Mouse (Mus musculus) liver, embryonic 16.5 days (tissue): ENCODE data around the gene 1110059E24Rik. TPM values are rescaled to one million over a fixed set of nuclear protein-coding genes. Genes with fewer than 3 reads are reported as not detected.

Experiments
- ATAC-seq: fragments of 200-750 bp; cut with Nextera tagmentation; 2 replicates; pipeline ENCODE4 v1.8.0; 2017; ENCODE audit warnings: low read depth, mild to moderate bottlenecking, moderate number of reproducible peaks, moderate library complexity
- H3K27ac ChIP-seq: fragments of 300-500 bp; sonication (generic); 2 replicates; pipeline ENCODE4 v1.5.1; 2014; ENCODE audit warnings: mild to moderate bottlenecking, low read length
- H3K27me3 ChIP-seq: fragments of 300-500 bp; sonication (generic); 2 replicates; pipeline ENCODE4 v1.6.1; 2014; ENCODE audit warnings: low read depth, low read length, mixed read lengths; ENCODE audit not compliant: control insufficient read depth, insufficient read depth
- H3K36me3 ChIP-seq: fragments of 300-500 bp; sonication (generic); 2 replicates; pipeline ENCODE4 v1.6.1; 2014; ENCODE audit warnings: mild to moderate bottlenecking; ENCODE audit not compliant: control insufficient read depth, insufficient read depth
- H3K4me1 ChIP-seq: fragments of 300-500 bp; sonication (generic); 2 replicates; pipeline ENCODE4 v1.6.1; 2014; ENCODE audit warnings: low read depth, low read length, mixed read lengths; ENCODE audit not compliant: control insufficient read depth
- H3K4me2 ChIP-seq: fragments of 300-500 bp; sonication (generic); 2 replicates; pipeline ENCODE4 v1.6.1; 2014; ENCODE audit warnings: low read depth, low read length, mixed read lengths
- H3K4me3 ChIP-seq: fragments of 300-500 bp; sonication (generic); 2 replicates; pipeline ENCODE4 v1.5.1; 2014; ENCODE audit warnings: low read depth, mild to moderate bottlenecking, low read length
- H3K9ac ChIP-seq: fragments of 300-500 bp; sonication (generic); 2 replicates; pipeline ENCODE4 v1.6.1; 2014; ENCODE audit warnings: low read depth, low read length
- H3K9me3 ChIP-seq: fragments of 300-500 bp; sonication (generic); replicated peaks from 2 replicates; pipeline ENCODE4 v1.6.1; 2016; ENCODE audit warnings: low read length; ENCODE audit not compliant: control insufficient read depth
- WGBS: fragments of 180-500 bp; shearing (Covaris S2); extraction: QIAGEN DNeasy Blood & Tissue Kit; methylation state at CpG from one replicate; pipeline ENCODE4 v1.1.7; 2014; ENCODE audit not compliant: insufficient replicate concordance; 5-methylcytosine and 5-hydroxymethylcytosine counted together
- polyA plus RNA-seq: library from polyadenylated mRNA; unstranded; fragments of >200 nt; fragmentation: Nextera tagmentation; extraction: Ambion mirVana; gene quantifications from 2 replicates; pipeline ENCODE4 v1.2.1, GENCODE M21; 2015

The 1110059E24Rik gene
- polyA plus RNA-seq, 1 experiment from 2014 or later: 12.7 TPM

- H3K9me3 ChIP-seq: no peaks in the 10 kb centered on the region
- H3K36me3 ChIP-seq: no peaks in the 10 kb centered on the region
- ATAC-seq: peak; percentile 28
- peak within 1 kb of the TSS; percentile 83 for H3K4me3 ChIP-seq
- peak within 1 kb of the TSS; percentile 91 for H3K27ac ChIP-seq
- peak within 1 kb of the TSS; percentile 94 for H3K4me2 ChIP-seq
- H3K27me3 ChIP-seq: no peaks in the 10 kb centered on the region
- peak within 1 kb of the TSS; percentile 84 for H3K9ac ChIP-seq
- peaks cover 2% of the 10 kb centered on the region for H3K4me1 ChIP-seq
- WGBS: under 1% methylated on average over 87 of the region's 105 CpGs
These were observed 601 bp upstream of the 1110059E24Rik start, which contains the start of gene Abhd17b for GRCm38 (mm10) chr19:21653172-21653981. Gene Abhd17b, plus strand, starts transcription at chr19:21653185.

DNA sequence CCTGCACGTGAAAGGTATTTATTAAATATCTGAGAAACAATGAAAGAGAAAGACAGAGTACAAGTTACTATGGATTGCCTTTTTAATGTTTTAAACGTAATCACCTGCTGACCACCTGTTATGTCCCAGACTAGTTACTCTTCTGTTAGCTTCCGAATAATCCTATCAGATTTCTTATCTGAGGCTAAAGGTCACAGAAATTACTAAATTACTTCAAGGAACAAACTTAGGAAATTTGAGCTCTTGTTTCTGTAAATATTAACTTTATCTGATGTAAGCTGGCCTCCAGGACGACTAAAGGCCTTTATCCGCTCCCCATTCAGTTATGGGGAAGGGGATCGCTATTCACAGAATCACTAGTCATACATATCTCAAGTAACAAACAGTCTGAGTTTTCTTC, 1.1 kb downstream of the 1110059E24Rik start:
- 43% methylated on average over 6 of the region's 6 CpGs for WGBS
- Histone ChIP-seq H3K27me3 (no peaks in the 10 kb centered on the region), H3K27ac (no peak overlapping the region), H3K36me3 (no peaks in the 10 kb centered on the region), H3K9ac (peak overlapping the region; percentile 70), H3K4me2 (peak overlapping the region; percentile 88), H3K4me3 (peak overlapping the region; percentile 83), H3K4me1 (peaks cover 2% of the 10 kb centered on the region), H3K9me3 (no peaks in the 10 kb centered on the region)
- ATAC-seq: no peak

DNA sequence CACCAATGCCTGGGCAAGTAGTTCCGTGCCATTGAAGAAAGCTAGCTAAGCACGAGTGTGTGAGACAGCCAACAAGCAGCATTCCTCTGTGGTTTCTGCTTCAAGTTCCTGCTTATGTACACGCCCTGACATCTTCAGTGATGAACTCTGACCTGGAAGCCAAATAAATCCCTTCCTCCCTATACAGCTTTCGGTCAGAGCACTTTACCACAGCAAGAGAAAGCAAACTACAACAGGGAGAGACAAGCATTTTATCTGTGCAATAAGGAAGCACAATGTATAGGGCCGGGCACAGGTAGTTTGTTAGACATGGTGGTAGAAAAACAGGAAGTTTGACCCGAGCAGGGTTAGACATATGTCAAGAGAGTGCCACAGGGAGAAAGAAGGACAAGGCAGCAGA, 6.6 kb downstream of the 1110059E24Rik start:
- no peaks in the 10 kb centered on the region for H3K27me3 ChIP-seq
- H3K4me3 ChIP-seq: no peak overlapping the region
- H3K9me3 ChIP-seq: no peaks in the 10 kb centered on the region
- 39% methylated on average over 6 of the region's 6 CpGs for WGBS
- H3K4me1 ChIP-seq: no peaks in the 10 kb centered on the region; the same call in none of the 2 replicates
- no peak for ATAC-seq
- no peaks in the 10 kb centered on the region for H3K36me3 ChIP-seq
- H3K27ac ChIP-seq: no peak overlapping the region
- H3K9ac ChIP-seq: no peak overlapping the region
- H3K4me2 ChIP-seq: no peak overlapping the region

DNA sequence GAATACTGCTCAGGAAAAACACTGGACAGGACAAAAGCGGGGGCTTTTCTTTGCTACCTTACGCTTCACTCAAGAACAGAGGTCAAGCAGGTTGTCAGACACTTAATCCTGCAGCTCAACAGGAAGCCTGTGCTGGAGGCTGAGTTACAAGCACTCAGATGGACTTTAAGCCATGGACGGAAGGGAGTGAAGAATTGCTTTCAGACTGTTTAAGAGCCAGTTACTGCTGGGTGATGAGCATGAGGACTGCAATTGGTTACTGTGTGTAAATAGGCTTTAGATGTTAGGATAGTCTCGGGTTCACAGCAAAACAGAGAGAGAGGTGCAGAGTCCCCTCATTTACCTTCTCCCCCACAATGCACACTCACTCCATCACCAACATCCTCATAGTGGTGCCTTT, 7.5 kb downstream of the 1110059E24Rik start:
- ATAC-seq: peak; percentile 41; the same call in 1 of the 2 replicates
- H3K36me3 ChIP-seq: no peaks in the 10 kb centered on the region
- H3K9ac ChIP-seq: no peak overlapping the region
- no peaks in the 10 kb centered on the region; the same call in none of the 2 replicates for H3K4me1 ChIP-seq
- H3K9me3 ChIP-seq: no peaks in the 10 kb centered on the region
- no peak overlapping the region for H3K27ac ChIP-seq
- H3K4me2 ChIP-seq: no peak overlapping the region
- 61% methylated on average over 4 of the region's 4 CpGs for WGBS
- H3K4me3 ChIP-seq: no peak overlapping the region
- H3K27me3 ChIP-seq: no peaks in the 10 kb centered on the region

DNA sequence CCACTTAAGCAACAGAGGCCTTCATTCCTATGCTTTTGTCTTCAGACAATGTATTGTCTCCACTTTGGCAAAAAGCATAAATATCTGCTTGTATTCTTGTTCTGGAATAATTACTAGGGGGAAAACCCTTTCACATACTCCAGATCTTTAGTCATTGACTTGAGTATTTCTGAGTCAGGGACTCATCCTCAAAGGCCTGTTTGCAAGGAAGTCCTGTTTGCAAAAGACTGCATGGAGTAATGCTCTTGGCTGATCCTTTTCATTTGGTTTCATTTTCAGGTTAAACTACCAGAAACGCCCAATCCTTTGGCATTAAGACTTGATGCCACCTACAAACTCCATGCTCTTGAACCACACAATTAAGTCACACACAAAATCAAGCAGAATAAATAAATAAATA, 8.8 kb downstream of the 1110059E24Rik start:
- Histone ChIP-seq H3K4me1 (no peaks in the 10 kb centered on the region; the same call in none of the 2 replicates), H3K27ac (no peak overlapping the region), H3K27me3 (no peaks in the 10 kb centered on the region), H3K9me3 (no peaks in the 10 kb centered on the region), H3K9ac (no peak overlapping the region), H3K4me2 (no peak overlapping the region), H3K4me3 (no peak overlapping the region), H3K36me3 (no peaks in the 10 kb centered on the region)
- WGBS: 54% methylated on average over 1 of the region's 1 CpGs
- no peak for ATAC-seq

GRCm38 (mm10) chr19:21637672-21638071, 15.1 kb downstream of the 1110059E24Rik start:
- 71% methylated on average over 7 of the region's 7 CpGs for WGBS
- H3K4me3 ChIP-seq: no peak overlapping the region
- H3K4me2 ChIP-seq: no peak overlapping the region

GRCm38 (mm10) chr19:21636907-21637306, 15.9 kb downstream of the 1110059E24Rik start:
- Histone ChIP-seq H3K36me3 (no peaks in the 10 kb centered on the region), H3K4me3 (no peak overlapping the region), H3K27ac (no peak overlapping the region), H3K4me1 (no peaks in the 10 kb centered on the region; the same call in 1 of the 2 replicates), H3K9ac (no peak overlapping the region), H3K9me3 (no peaks in the 10 kb centered on the region), H3K4me2 (no peak overlapping the region), H3K27me3 (no peaks in the 10 kb centered on the region)
- no peak for ATAC-seq
- WGBS: 68% methylated on average over 3 of the region's 3 CpGs

More at GRCm38 (mm10) chr19:21637672-21638071, 15.1 kb downstream of the 1110059E24Rik start:
- Histone ChIP-seq H3K9ac (no peak overlapping the region), H3K4me1 (no peaks in the 10 kb centered on the region; the same call in 1 of the 2 replicates), H3K27me3 (no peaks in the 10 kb centered on the region), H3K9me3 (no peaks in the 10 kb centered on the region), H3K36me3 (no peaks in the 10 kb centered on the region), H3K27ac (no peak overlapping the region)
- ATAC-seq: no peak

DNA sequence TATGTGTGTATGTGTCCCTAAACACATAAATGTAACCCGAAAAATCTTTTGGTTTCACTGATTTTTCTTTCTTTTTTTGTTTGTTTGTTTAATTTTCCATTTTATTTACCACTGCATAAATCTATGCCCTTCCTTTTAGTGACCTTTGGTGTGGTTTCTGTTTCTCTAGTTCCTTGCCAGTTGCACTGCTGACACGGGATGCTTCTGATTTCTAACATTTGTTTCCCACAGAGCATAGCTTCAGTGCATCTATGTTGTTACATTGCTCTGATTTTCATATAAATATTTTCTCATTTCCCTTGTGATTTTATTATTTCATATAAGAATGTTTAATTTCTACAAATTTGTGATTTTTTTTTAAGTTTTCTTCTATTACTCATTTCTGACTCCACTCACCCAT, 17.4 kb downstream of the 1110059E24Rik start:
- ATAC-seq: no peak
- no peaks in the 10 kb centered on the region for H3K27me3 ChIP-seq
- no peaks in the 10 kb centered on the region for H3K36me3 ChIP-seq
- 58% methylated on average over 2 of the region's 2 CpGs for WGBS
- no peak overlapping the region for H3K9ac ChIP-seq
- H3K4me1 ChIP-seq: peaks cover 3% of the 10 kb centered on the region
- H3K9me3 ChIP-seq: no peaks in the 10 kb centered on the region
- no peak overlapping the region for H3K27ac ChIP-seq
- no peak overlapping the region for H3K4me2 ChIP-seq
- H3K4me3 ChIP-seq: no peak overlapping the region

DNA sequence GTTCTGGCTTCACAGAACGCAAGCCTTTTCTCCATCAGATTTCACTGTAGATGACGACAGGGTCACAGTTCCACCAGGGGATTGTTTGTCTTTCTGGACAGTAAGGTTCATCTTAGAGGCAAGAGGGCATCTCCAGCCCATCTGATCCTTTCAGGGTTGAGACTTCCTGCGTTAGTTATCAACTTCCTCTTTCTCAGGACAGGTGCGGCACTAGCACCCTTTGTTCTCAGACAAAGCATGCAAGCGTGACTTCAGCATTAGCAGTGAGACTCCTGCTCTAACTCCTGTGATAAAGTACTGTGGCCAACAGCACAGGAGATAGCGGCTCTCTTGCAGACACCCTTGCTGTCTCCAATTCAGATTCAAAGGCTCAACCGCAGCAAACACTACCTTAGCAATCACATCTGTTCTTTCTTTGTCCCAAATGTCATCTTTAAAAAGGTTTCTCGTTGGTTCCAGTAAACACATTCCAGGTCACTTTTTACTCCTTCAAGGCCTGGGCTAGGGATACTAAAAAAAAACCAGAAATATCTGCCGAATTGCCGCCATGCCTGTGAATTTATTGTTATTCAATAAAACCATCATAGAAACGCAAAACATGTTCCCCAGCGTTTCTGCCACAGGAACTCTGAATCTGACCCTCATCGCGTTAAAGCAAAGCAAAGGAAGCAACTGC, 22.0 kb downstream of the 1110059E24Rik start:
- Histone ChIP-seq H3K9me3 (no peaks in the 10 kb centered on the region), H3K9ac (no peak overlapping the region), H3K4me1 (peaks cover 3% of the 10 kb centered on the region), H3K27me3 (no peaks in the 10 kb centered on the region), H3K4me2 (no peak overlapping the region), H3K36me3 (no peaks in the 10 kb centered on the region), H3K4me3 (no peak overlapping the region), H3K27ac (no peak overlapping the region)
- 29% methylated on average over 14 of the region's 14 CpGs for WGBS
- ATAC-seq: no peak
